Mouse (Mus musculus): Measurements from ENCODE around the gene Ndufs7. TPM values are rescaled to one million over a fixed set of nuclear protein-coding genes. Genes with fewer than 3 reads are reported as not detected.

Ndufs7 gene
- polyA plus RNA-seq, 1 experiment from 2014 or later: 370 TPM

GRCm38 (mm10) chr10:80298571-80299281, 49.8 kb downstream of the Ndufs7 start:
- WGBS: 5% methylated on average over 26 of the region's 26 CpGs
- Histone ChIP-seq H3K9me3 (ENCODE audit: control insufficient read depth, low read length) (no peaks in the 10 kb centered on the region), H3K4me2 (ENCODE audit: low read depth, low read length) (peak overlapping the region; percentile 35; the same call in 1 of the 2 replicates), H3K9ac (ENCODE audit: low read depth, low read length) (peak overlapping the region; percentile 45), H3K4me1 (ENCODE audit: control insufficient read depth, insufficient read depth, low read length) (no peaks in the 10 kb centered on the region), H3K36me3 (ENCODE audit: control insufficient read depth, insufficient read depth, low read length) (peaks cover 14% of the 10 kb centered on the region), H3K27me3 (replicated peaks; ENCODE audit: control insufficient read depth, insufficient read depth, low read length) (peaks cover 45% of the 10 kb centered on the region), H3K27ac (replicated peaks; ENCODE audit: low read depth, low read length) (no peak overlapping the region; the same call in 1 of the 2 replicates), H3K4me3 (ENCODE audit: low read depth, low read length) (peak overlapping the region; percentile 15)
- ATAC-seq (ENCODE audit: low read depth) (peak; percentile 62; the same call in 1 of the 2 replicates), DNase-seq (ENCODE audit: low spot score) (peak; percentile 78)

GRCm38 (mm10) chr10:80299301-80299700, 50.4 kb downstream of the Ndufs7 start:
- no peak overlapping the region; the same call in 1 of the 2 replicates for H3K27ac ChIP-seq (replicated peaks; ENCODE audit: low read depth, low read length)

GRCm38 (mm10) chr10:80299824-80300223, 50.9 kb downstream of the Ndufs7 start:
- ATAC-seq (ENCODE audit: low read depth) (no peak), DNase-seq (ENCODE audit: low spot score) (no peak)
- Histone ChIP-seq H3K36me3 (ENCODE audit: control insufficient read depth, insufficient read depth, low read length) (peaks cover 4% of the 10 kb centered on the region), H3K27me3 (replicated peaks; ENCODE audit: control insufficient read depth, insufficient read depth, low read length) (peaks cover 52% of the 10 kb centered on the region), H3K4me3 (ENCODE audit: low read depth, low read length) (peak overlapping the region; percentile 14; the same call in 1 of the 2 replicates), H3K4me1 (ENCODE audit: control insufficient read depth, insufficient read depth, low read length) (no peaks in the 10 kb centered on the region), H3K4me2 (ENCODE audit: low read depth, low read length) (peak overlapping the region; percentile 36; the same call in 1 of the 2 replicates), H3K9ac (ENCODE audit: low read depth, low read length) (peak overlapping the region; percentile 48; the same call in 1 of the 2 replicates), H3K9me3 (ENCODE audit: control insufficient read depth, low read length) (no peaks in the 10 kb centered on the region), H3K27ac (replicated peaks; ENCODE audit: low read depth, low read length) (no peak overlapping the region; the same call in 1 of the 2 replicates)
- 53% methylated on average over 10 of the region's 10 CpGs for WGBS

More at GRCm38 (mm10) chr10:80299301-80299700, 50.4 kb downstream of the Ndufs7 start:
- Histone ChIP-seq H3K9ac (ENCODE audit: low read depth, low read length) (peak overlapping the region; percentile 45), H3K36me3 (ENCODE audit: control insufficient read depth, insufficient read depth, low read length) (peaks cover 9% of the 10 kb centered on the region), H3K4me2 (ENCODE audit: low read depth, low read length) (peak overlapping the region; percentile 36; the same call in 1 of the 2 replicates), H3K27me3 (replicated peaks; ENCODE audit: control insufficient read depth, insufficient read depth, low read length) (peaks cover 47% of the 10 kb centered on the region), H3K4me3 (ENCODE audit: low read depth, low read length) (peak overlapping the region; percentile 15), H3K9me3 (ENCODE audit: control insufficient read depth, low read length) (no peaks in the 10 kb centered on the region), H3K4me1 (ENCODE audit: control insufficient read depth, insufficient read depth, low read length) (no peaks in the 10 kb centered on the region)
- no peak for DNase-seq (ENCODE audit: low spot score)
- 9% methylated on average over 15 of the region's 15 CpGs for WGBS
- no peak for ATAC-seq (ENCODE audit: low read depth)

GRCm38 (mm10) chr10:80300672-80301181, 51.8 kb downstream of the Ndufs7 start:
- Histone ChIP-seq H3K36me3 (ENCODE audit: control insufficient read depth, insufficient read depth, low read length) (0 out of 2 replicates have a peak, but pooled peaks cover 1% of the 10 kb centered on the region), H3K4me1 (ENCODE audit: control insufficient read depth, insufficient read depth, low read length) (no peaks in the 10 kb centered on the region), H3K4me3 (ENCODE audit: low read depth, low read length) (peak overlapping the region; percentile 22; the same call in 1 of the 2 replicates), H3K4me2 (ENCODE audit: low read depth, low read length) (peak overlapping the region; percentile 36), H3K27me3 (replicated peaks; ENCODE audit: control insufficient read depth, insufficient read depth, low read length) (peaks cover 58% of the 10 kb centered on the region), H3K27ac (replicated peaks; ENCODE audit: low read depth, low read length) (no peak overlapping the region), H3K9ac (ENCODE audit: low read depth, low read length) (peak overlapping the region; percentile 30; the same call in 1 of the 2 replicates), H3K9me3 (ENCODE audit: control insufficient read depth, low read length) (no peaks in the 10 kb centered on the region)
- WGBS: 23% methylated on average over 11 of the region's 11 CpGs
- ATAC-seq (ENCODE audit: low read depth) (no peak; the same call in 1 of the 2 replicates), DNase-seq (ENCODE audit: low spot score) (peak; percentile 40)

DNA sequence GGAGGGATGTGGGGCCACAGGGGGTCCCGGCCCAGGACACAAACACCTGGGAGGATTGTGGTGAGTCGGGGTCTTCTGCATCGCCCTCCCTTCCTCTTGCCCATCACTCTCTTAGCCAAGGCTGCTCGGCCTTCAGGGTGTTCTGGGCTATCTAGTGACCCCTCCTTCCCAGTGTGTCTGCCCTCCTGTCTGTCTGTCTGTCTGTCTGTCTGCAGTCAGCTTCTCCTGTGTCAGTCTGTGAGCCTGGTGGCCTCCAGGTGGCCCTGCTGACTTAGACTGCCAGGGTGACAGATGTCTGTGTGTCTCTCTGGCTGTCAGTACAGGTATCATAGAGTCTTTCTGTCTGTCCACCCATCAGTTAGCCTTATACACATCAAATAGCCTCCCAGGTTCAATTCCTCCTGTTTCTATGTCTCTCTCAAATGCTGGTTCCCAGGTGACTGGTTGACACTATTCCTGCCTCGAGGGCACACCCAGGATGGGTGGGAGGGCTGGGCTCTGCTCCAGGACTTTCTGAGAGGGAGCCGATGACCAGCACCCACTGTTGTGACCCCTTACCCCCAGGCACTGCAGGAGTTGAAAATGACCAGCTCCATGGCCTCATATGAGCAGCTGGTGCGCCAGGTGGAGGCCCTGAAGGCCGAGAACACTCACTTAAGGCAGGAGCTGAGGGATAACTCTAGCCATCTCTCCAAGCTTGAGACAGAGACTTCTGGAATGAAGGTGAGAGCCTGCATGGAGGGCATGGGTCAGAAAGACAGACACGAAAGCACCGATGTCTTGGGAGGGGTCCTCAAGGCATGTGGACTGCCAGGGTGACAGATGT, 52.5 kb downstream of the Ndufs7 start:
- H3K4me2 ChIP-seq (ENCODE audit: low read depth, low read length): peak overlapping the region; percentile 36
- H3K27me3 ChIP-seq (replicated peaks; ENCODE audit: control insufficient read depth, insufficient read depth, low read length): peaks cover 58% of the 10 kb centered on the region
- 74% methylated on average over 9 of the region's 10 CpGs for WGBS
- no peak for ATAC-seq (ENCODE audit: low read depth)
- peak overlapping the region; percentile 30; the same call in 1 of the 2 replicates for H3K9ac ChIP-seq (ENCODE audit: low read depth, low read length)
- no peaks in the 10 kb centered on the region for H3K9me3 ChIP-seq (ENCODE audit: control insufficient read depth, low read length)
- 0 out of 2 replicates have a peak, but pooled peaks cover 6% of the 10 kb centered on the region for H3K36me3 ChIP-seq (ENCODE audit: control insufficient read depth, insufficient read depth, low read length)
- no peaks in the 10 kb centered on the region for H3K4me1 ChIP-seq (ENCODE audit: control insufficient read depth, insufficient read depth, low read length)
- no peak overlapping the region for H3K27ac ChIP-seq (replicated peaks; ENCODE audit: low read depth, low read length)
- H3K4me3 ChIP-seq (ENCODE audit: low read depth, low read length): peak overlapping the region; percentile 22; the same call in 1 of the 2 replicates
- DNase-seq (ENCODE audit: low spot score): no peak

DNA sequence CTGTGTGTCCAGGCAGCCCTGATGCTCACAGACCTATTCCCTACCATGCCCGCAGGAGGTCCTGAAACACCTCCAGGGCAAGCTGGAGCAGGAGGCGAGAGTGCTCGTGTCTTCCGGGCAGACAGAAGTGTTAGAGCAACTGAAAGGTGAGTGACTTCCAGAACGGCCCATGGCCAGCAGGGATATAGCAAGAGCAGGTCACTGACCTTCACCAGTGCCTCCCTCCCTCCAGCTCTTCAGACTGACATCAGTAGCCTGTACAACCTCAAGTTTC, 53.1 kb downstream of the Ndufs7 start:
- Histone ChIP-seq H3K4me2 (ENCODE audit: low read depth, low read length) (peak overlapping the region; percentile 36), H3K36me3 (ENCODE audit: control insufficient read depth, insufficient read depth, low read length) (0 out of 2 replicates have a peak, but pooled peaks cover 8% of the 10 kb centered on the region), H3K4me3 (ENCODE audit: low read depth, low read length) (no peak overlapping the region), H3K27ac (replicated peaks; ENCODE audit: low read depth, low read length) (no peak overlapping the region), H3K4me1 (ENCODE audit: control insufficient read depth, insufficient read depth, low read length) (no peaks in the 10 kb centered on the region), H3K9ac (ENCODE audit: low read depth, low read length) (peak overlapping the region; percentile 37; the same call in 1 of the 2 replicates), H3K27me3 (replicated peaks; ENCODE audit: control insufficient read depth, insufficient read depth, low read length) (peaks cover 58% of the 10 kb centered on the region), H3K9me3 (ENCODE audit: control insufficient read depth, low read length) (no peaks in the 10 kb centered on the region)
- 54% methylated on average over 5 of the region's 5 CpGs for WGBS
- no peak for DNase-seq (ENCODE audit: low spot score)
- ATAC-seq (ENCODE audit: low read depth): no peak

- Histone ChIP-seq H3K9ac (ENCODE audit: low read depth, low read length) (peak overlapping the region; percentile 37; the same call in 1 of the 2 replicates), H3K27ac (replicated peaks; ENCODE audit: low read depth, low read length) (no peak overlapping the region), H3K4me3 (ENCODE audit: low read depth, low read length) (no peak overlapping the region), H3K4me1 (ENCODE audit: control insufficient read depth, insufficient read depth, low read length) (no peaks in the 10 kb centered on the region), H3K4me2 (ENCODE audit: low read depth, low read length) (peak overlapping the region; percentile 36), H3K9me3 (ENCODE audit: control insufficient read depth, low read length) (no peaks in the 10 kb centered on the region), H3K27me3 (replicated peaks; ENCODE audit: control insufficient read depth, insufficient read depth, low read length) (peaks cover 58% of the 10 kb centered on the region), H3K36me3 (ENCODE audit: control insufficient read depth, insufficient read depth, low read length) (0 out of 2 replicates have a peak, but pooled peaks cover 8% of the 10 kb centered on the region)
- ATAC-seq (ENCODE audit: low read depth): 0 out of 2 replicates have a peak, but pooled peaks have one; percentile 7
- 11% methylated on average over 7 of the region's 9 CpGs for WGBS
- DNase-seq (ENCODE audit: low spot score): peak; percentile 59
Observed at GRCm38 (mm10) chr10:80302471-80302881, 53.6 kb downstream of the Ndufs7 start.

DNA sequence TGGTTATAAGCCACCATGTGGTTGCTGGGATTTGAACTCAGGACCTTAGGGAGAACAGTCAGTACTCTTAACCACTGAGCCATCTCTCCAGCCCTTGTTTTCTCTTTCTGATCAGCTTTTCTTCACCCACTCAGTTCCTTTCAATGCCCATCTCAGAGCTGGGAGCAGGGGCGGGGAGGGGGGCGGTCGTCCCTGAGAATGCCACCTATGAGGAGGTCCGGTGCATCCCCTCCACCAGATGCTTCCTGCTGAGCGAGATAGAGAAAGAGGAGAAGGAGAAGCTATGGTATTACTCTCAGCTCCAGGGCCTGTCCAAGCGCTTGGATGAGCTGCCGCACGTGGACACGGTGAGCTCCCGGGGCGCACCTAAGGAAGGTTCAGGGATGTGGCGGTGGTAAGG, 55.5 kb downstream of the Ndufs7 start:
- Histone ChIP-seq H3K9me3 (ENCODE audit: control insufficient read depth, low read length) (no peaks in the 10 kb centered on the region), H3K4me2 (ENCODE audit: low read depth, low read length) (no peak overlapping the region), H3K4me3 (ENCODE audit: low read depth, low read length) (no peak overlapping the region), H3K4me1 (ENCODE audit: control insufficient read depth, insufficient read depth, low read length) (no peaks in the 10 kb centered on the region), H3K27ac (replicated peaks; ENCODE audit: low read depth, low read length) (no peak overlapping the region), H3K9ac (ENCODE audit: low read depth, low read length) (0 out of 2 replicates have a peak overlapping the region, but pooled peaks have one; percentile 5), H3K27me3 (replicated peaks; ENCODE audit: control insufficient read depth, insufficient read depth, low read length) (peaks cover 50% of the 10 kb centered on the region), H3K36me3 (ENCODE audit: control insufficient read depth, insufficient read depth, low read length) (peaks cover 26% of the 10 kb centered on the region; the same call in 1 of the 2 replicates)
- DNase-seq (ENCODE audit: low spot score) (no peak), ATAC-seq (ENCODE audit: low read depth) (no peak)
- WGBS: 27% methylated on average over 10 of the region's 12 CpGs

All from embryonic facial prominence, embryonic 14.5 days (tissue).